Mouse (Mus musculus): ENCODE data around the gene Ddx27.

Gene Ddx27

DNA sequence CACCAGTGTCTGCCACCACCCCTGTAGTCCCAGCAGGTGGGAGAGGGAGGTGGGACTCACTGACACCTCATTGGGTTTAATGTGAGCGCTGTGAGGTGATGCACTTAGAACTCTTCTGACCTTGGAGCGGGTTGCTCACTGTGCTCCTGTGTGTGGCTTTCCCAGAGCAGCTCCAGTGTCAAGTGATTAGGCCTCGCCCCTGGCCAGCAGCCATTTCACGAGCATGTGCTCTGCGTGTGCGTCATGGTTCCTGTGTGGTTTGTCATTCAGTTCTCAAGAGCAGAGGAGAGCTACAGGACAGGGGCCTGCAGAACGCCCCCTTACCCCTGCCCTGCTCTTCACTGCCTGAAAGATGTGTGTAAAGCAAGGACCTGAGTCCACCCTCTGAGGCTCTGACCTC is 13.6 kb downstream of the Ddx27 start:
- DNase-seq (ENCODE audit: low read depth, low spot score), result no peak

DNA sequence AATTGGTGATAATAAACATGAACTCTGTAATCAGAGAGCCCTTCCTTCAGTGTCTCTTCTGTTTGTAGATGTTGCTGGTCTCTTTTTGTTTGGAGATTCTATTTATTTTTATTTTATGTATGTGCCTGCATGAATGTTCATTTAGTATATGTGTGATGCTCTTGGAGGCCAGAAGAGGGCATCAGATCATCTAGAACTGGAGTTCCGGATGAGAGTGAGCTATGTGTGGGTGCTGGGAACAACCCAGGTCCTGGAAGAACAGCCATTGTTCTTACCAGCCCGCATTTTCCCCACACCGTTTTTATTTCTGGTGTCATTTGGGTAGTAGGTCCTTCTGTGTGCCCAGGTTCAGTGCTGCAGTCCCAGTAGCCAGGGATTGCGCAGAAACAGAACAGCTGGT is 15.5 kb downstream of the Ddx27 start:
- DNase-seq (ENCODE audit: low read depth, low spot score), result no peak

DNA sequence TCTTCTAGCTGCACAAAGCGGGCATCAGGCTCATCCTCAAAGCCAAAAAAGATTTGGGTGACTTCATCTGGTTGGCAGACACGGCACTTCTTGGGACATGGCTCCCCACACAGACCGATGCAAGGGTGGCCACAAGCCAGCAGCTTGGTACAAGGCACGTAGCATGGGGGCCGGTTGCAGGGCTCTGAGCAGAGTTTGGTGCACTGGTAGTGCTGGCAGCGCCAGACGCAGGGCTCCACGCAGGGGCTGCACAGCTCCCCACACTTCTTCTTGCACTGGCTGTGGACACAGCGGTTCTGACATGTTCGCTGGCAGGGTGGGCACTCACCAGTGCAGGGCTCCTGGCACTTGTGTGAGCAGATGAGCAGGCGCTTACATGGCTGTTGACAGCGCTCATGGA is 22.7 kb downstream of the Ddx27 start:
- DNase-seq (ENCODE audit: low read depth, low spot score), result no peak

DNA sequence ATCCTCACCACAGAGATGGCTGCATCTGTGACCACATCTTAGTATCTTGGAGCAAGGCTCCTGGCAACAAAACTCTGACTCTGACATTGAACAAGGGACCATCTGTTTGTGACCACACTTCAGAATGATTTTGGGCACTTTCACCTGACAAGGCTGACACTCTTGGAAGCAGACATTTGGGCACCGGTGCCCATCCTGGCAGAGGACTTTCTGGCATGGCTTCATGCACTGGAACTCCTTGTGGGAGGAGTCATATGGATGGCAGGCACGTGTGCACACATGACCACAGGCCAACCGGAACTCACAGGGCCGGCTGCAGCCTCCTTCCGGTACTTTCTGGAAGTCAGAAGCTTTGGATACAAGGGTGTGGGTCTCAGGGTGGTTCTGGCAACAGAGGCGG is 23.3 kb downstream of the Ddx27 start:
- no peak for DNase-seq (ENCODE audit: low read depth, low spot score)

DNA sequence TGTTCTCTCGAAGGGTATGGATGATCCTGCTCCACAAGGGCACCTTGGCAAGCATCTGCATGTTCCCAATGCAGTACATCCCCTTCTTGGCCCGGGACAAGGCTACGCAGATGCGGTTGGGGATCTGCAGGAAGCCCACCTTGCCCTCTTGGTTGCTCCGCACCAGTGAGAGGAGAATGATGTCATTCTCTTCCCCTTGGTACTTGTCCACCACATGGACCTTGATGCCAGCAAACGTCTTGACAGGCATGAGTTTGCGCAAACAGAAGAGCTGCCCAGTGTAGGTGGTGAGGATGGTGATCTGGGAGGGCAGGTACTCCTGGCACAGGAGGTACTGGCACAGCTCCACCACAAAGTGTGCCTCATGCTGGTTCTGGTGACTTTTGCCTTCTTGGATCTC is 23.7 kb downstream of the Ddx27 start:
- no peak for DNase-seq (ENCODE audit: low read depth, low spot score)

DNA sequence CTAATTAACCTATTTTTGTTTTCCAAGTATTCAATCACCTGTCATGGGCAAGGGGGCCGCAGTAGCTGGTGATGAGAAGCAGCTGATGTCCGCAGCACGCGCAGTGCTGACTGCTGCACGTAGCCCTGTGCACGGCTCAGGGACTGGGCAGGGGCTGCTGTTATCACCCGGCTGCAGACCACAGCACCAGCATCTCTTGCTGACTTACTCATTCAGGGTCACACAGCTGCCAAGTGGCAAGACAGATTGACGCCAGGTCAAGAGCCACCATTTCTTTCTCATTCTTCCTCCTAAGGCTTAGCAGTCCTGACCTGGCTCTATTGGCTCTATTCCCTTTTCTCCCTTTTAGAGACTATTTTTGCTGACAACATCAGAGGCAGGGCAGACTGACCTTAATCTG is 24.4 kb downstream of the Ddx27 start:
- DNase-seq (ENCODE audit: low read depth, low spot score), result no peak

DNA sequence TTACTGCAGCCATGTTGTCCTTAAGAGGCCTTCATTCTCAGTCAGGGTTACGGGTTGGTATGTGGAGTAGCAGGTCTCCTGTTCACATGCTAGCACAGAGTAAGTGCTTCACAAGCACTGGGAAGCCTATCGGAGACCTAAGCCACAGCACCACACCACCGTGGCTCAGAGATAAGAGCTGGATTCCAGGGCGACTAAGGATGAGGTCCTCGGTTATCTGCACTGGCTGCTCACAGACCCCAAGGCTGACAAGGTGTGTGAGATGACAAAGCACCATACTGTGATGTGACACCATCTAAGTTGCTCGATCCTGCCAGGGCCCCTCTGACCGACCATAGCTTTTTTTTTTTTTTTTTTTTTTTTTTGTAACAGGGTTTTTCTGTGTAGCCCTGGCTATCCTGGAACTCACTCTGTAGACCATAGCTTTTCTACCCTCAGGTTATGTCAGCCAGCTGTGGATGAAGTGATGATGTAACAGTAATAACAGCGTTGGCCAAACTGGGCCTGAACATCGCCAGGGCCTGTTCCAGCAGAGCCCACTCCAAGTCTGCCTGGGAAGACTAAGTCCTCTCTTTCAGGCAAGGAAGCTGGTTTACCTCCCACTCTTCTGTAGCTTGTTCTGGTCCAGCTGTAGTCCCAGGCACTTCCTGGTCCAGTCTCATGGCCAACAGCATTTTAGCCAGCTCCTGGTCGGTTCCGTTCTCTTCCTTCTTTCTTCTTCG is 28.6 kb downstream of the Ddx27 start:
- DNase-seq (ENCODE audit: low read depth, low spot score), result no peak

DNA sequence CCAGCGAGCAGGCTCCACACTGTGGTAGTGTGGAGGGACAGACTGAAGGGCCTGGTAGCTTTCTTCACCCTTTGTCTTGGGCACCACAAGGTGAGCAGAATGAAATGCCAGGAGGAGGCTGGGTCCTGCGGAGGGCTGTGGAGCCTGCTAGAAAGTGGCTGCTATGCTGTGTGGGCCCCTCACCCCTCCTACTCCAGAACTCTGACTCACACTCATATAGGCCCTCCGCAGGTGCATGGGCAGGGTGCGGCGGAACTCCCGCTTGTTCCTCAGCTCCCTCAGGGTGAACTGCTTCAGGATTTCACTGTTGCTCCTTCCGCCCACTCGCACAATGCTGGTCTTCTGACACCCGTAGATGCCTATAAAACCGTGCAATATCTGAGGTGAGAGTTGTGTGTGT is 33.2 kb downstream of the Ddx27 start:
- no peak for DNase-seq (ENCODE audit: low read depth, low spot score)

DNA sequence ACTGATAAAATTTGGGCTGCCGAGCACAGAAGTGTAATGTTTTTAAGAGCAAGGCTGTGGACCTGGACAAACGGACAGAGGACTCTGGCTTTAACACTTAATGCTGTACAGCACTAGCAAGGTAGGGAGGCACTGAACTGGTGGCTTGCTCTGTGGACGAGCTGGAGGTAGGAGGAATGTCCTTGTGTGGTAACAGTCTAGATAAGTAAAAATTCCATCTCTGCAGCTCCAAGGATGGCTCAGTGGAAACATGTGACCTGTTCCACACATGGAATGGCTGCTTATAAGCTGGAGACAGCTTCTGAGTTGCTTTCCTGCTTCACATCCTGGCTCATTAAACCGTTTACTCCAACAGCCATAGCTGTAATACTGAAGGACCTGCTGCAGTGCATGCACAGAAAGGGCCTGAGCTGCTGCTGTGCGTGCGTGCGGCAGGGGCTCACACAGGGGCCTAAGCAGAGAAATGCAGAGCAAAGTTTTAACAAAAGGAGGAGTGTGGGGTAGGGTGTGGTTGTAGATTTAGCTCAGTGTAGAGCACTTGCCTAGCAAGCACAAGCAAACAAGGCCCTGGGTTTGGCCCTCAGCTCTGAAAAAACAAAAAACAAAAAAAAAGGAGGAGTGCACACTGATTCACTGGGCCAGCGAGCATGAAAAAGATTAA is 33.8 kb downstream of the Ddx27 start:
- no peak for DNase-seq (ENCODE audit: low read depth, low spot score)

DNA sequence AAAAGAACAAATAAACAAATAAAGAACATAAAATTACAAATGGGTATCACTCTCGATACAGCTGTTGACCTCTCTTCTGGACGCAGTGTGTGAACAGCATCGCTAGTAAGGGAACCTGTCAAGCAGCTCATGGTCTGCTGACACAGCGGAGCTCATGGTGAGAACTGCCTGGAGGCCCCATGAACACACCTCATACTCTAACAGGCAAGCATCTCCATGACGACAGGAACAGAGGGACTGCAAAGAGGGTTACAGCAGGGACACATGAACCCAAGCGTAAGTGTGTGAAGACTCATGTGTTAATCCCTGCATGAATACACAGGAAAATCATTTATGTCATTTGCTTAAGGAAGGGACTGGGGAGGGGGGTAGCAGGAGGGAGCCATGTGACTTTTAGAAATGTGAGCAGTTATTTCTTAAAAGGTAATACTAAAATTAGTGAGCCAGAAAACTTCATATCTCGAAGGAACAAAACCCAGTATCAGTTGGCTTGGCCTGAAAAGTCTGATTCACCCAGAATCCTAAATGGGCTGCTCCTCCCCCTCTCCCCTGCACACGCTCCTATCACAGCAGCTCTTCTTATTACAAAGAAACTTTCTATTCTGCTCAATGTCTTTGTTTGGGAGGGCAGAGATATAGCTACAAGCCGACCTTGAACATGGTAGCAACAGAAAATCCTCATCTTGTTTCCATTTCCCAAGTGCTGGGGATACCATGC is 38.3 kb downstream of the Ddx27 start:
- no peak for DNase-seq (ENCODE audit: low read depth, low spot score)

DNA sequence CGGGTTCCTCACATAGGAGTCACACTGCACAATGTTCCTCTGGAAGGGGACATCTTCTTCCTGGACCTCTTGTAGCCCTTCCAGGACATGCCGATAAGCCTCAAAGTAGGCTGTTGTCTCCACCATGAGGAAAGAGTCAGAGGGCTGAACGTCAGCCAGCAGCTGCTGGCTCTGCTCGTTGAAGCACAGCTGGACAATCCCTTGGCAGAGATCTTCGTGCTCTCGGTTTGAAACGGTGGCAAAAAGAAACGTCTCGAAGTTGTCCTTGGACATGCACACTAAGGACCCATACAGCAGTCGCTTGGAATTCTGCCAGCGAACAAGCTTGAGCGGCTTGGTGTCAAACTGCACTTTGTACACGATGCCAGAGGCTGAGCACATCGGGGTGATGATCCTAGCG is 40.4 kb downstream of the Ddx27 start:
- DNase-seq (ENCODE audit: low read depth, low spot score), result no peak

DNA sequence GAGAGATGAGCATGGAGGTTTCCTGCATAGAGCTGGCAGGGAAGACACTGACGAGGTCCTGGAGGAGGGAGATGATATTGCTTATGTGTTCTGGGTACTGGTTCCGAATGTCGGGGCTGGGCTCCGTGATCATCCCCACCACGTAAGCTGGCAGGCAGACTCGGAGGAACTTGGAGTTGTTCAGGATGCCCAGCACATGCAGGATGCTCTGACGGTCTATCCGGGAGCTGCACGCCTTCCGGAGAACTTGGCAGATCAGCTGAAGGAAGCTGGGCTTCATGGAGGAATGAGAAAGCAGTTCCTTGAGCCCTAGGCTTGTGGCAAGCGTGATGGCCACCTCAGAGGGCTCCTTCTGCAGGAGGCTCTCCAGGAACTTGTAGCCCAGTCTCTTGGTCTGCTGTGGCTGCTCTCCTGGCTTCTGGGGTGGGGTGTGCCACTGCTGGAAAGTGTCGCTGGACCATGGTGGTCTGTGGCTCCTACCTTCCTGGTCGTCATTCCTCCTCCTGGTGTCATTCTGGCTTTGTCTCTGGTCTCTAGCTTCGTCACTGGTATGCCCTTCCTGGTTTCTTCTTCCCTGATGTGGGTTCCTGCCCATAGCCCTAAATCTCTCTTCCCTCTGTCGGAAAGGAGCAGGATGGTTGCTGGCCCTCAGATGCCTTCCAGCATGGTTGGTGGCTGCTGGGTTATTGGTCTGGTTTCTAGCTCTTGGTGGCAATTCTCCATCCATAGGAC is 41.4 kb downstream of the Ddx27 start:
- no peak for DNase-seq (ENCODE audit: low read depth, low spot score)

DNA sequence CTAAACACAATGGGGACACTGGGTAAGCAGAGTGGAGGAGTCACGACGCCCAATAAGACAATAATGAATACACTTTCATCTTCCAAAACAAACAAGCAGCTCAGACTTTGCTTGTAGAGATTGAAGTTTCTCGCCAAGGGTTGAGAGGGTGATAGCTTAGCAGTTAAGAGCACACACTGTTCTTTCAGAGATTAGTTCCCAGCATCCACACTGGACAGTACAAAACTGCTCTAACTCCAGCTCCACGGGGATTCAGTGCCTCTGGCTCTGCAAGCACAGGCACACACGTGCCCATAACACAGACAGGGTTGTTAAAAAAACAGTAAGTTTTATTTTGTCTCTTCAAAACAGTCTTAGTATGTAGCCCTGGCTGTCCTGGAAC is 41.9 kb downstream of the Ddx27 start:
- DNase-seq (ENCODE audit: low read depth, low spot score), result no peak

DNA sequence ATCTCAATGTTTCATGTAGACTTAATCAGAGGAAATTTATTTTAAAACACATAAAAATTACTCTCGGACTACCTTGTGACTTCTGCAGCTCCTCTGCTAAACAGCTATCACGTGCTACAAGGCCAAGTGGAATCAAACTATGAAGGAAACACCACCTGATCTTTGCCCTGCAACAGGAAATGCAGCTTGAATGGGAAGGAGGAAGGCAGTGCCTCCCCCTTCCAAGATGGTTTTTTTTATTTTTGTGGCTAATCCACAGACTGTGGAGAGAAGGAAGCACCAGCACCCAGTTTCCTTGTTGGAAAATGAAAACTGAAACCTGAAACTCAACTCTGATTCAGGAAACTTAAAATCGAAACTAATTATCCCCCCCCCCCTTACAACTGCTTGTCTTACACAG is 43.2 kb downstream of the Ddx27 start:
- DNase-seq (ENCODE audit: low read depth, low spot score), result no peak

DNA sequence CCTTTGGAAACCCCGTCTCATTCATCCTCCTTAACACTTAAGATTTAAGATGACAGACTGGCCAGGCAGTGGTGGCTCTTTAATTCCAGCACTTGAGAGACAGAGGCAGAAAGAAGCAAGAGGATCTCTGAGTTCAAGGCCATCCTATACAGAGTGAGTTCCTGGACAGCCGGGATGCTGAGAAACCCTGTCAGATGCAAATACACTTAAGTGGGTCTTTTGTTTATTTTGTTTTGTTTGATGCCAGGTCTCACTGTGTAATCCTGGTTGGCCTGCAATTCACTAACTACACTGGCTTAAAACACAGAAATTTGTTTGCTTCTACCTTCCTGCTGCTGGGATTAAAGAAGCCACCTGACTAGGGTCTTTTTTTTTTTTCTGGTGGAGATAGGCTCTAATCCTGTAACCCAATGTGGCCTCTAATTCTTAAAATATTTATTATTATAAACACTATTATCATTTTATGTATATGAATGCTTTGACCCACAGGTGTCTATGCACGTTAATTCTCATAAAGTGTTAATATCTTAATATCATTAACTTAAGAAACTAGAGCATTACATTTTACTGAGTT is 43.9 kb downstream of the Ddx27 start:
- DNase-seq (ENCODE audit: low read depth, low spot score), result no peak

DNA sequence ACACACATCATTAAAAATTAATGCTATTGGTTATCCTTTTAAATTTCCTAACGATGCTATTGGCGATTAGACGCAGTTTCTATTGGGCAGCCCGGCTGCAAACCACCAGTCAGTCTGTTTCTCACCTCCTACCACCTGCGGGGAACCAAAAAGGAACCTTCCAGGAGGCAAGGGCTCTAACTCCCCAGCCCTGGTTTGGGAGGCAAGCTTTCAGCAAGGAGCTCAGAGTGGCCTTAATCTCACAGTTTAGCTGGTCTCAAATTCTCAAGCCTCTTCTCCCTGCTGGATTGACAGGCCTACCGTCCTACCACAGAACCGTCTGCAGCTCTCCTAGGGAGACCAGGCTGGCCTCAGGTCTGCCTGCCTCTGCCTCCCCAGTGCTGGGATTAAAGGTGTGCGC is 44.5 kb downstream of the Ddx27 start:
- DNase-seq (ENCODE audit: low read depth, low spot score), result no peak

DNA sequence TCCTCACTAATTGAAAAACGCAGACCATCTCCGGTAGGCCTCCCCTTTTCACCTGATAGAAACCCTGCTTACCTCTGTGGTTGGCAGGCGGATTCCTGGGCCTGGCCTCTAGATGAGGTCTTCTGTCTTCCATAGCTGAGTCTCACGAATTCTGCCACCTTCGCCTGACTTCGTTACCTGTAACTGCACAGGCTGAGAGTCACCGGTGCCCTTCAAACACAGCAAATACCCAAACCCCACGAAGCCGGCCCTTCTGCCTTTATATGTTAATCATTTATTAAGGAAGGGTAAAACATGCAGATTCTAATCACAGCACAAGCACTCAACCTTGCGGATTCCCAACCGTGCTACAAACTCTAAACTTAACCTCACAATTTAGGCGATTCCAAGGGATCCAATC is 45.0 kb downstream of the Ddx27 start:
- DNase-seq (ENCODE audit: low read depth, low spot score), result no peak

DNA sequence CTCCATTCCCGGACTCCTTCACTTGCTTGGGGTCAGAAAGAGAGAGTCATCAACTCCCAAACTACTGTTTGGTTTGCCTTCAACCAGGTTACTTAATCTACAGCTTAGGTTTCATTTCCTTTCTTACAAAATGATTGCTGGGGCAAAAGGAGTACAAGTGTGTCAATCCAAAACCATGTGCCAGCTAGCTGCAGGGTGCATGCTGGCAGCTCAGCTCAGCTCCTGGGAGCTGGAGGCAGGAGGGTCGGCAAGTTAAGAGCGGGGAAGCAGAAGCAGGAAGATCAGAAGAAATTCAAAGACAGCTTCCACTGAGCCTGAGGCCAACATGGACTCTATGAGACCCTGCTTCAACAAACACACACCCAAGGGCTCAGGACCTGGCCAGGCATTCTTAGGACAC is 45.4 kb downstream of the Ddx27 start:
- DNase-seq (ENCODE audit: low read depth, low spot score), result no peak

DNA sequence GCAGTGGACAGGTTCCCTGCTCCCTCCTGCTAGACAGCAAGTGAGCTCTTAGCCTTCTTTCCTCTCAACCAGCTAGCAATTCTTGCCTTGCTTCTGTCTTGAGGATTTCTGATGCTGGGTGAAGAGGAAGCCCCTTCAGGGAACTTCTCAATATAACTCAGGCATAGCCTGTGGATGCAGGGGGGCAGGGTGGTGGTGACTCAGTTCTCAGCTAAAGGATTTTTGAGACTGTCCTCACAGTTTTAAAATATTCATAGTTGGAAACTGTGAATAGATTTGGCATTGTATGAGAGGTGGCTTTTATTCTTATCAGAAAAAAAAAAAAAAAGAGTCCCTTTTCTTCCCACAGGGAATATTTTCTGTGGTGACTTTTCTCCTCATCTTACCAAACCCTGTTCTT is 45.8 kb downstream of the Ddx27 start:
- DNase-seq (ENCODE audit: low read depth, low spot score), result no peak

DNA sequence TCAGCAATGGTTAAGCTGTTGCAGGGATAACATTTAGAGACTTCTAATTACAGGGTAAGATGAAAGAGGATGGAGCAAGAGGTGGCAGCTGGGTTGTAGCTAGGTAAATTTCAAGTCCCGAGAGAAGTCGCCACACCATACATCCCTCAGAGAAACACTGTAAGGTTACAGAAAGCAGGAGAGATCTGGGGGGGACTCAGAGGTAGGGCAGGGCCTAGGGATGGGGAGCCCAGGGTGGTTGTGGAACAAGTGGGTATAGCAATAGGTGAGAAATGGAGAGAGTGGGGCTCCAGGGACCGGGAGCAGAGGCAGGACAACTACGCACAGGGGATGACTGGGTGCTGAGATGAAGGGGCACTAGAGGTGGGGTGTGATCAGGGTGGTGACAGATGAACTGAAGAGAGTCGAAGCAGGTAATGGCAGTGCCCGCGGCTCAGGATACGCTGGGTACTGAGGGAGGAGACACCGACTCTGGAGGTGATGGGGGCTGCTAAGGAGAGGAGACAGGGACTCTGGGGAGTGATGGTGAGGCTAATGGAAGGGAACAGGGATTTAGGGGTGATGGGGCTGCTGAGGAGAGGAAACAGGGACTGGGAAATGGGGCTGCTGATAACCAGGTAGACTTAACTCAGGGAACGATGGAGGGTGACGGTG is 46.5 kb downstream of the Ddx27 start:
- no peak for DNase-seq (ENCODE audit: low read depth, low spot score)

DNA sequence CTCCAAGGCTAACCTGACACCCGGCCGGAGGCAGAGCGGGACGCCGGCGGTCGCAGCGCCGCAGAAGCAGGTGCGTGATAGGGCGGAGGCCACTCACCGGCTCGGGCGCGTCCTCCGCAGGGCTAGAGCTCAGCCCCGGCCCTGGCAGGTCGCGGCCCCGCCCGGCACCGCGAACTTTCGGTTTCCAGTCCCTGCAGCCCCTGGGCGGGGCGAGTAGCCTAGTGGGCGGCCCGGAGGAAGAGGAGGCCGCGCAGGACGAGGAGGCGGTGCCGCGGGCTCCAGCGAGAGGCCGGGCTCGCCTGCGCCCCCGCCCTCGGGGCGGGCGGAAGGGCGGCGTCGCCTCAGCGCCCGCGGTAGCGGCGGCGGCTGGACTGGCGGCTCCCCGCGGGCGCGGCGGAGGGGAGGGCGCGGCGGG is 47.5 kb downstream of the Ddx27 start:
- no peak for DNase-seq (ENCODE audit: low read depth, low spot score)

All from WW6 (cell line).